In the genomic region with DNA sequence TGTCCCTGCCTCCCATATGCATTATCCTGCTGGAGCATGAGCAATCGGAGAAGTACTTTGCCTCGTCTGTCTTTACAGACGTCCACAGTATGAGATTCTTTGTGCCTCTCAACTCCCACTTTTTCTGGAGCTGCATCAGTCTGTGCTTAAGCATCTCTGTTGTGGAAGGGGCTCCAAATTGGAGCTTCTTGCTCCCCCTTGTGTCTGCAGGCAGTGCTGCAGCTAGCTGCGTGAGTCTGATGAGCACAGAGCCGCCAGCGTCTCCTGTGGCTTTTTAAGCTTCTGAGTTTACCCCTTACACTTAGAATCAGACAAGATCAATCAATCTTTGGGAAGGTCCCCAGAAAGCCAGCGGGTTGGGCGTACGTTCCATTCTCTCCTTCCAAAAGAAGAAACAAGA, we compare ENCODE assay signal across 8 mouse cellular contexts. TPM values are rescaled to one million over a fixed set of nuclear protein-coding genes. Genes with fewer than 3 reads are reported as not detected.
DNase-seq lines count a peak whose midpoint lies in the region; ATAC-seq and TF ChIP-seq lines count a peak whose summit lies in the region.

No protein-coding gene starts in this region.

- peak; percentile 86; the same call in 1 of the 2 replicates for ATAC-seq in frontal cortex, adult (ENCODE audit: low TSS enrichment)

- TF ChIP-seq POLR2A in spleen, adult 2 months (IDR thresholded peaks at IDR 0.05; ENCODE audit: low read depth, low read length) = no peak

- peak; percentile 76 to 78 for DNase-seq in cerebellum, postnatal 10 days
- DNase-seq in cerebellum, adult 11-12 months = no peak
- DNase-seq in 416B (ENCODE audit: low read depth) = peak; percentile 62
- DNase-seq in adrenal gland, postnatal 10 days = peak; percentile 78
- peak; percentile 23 to 59 for DNase-seq in layer of hippocampus, adult 8-10 months (ENCODE audit: low spot score in 2 of 2)
- peak; percentile 67 for DNase-seq in lung, postnatal 14 days
- DNase-seq in spleen, adult 2 months (ENCODE audit: low read depth in 1 of 2, low spot score in 2 of 2) = peak; percentile 11 to 52

- H3K36me3 ChIP-seq in spleen, adult 2 months (ENCODE audit: control insufficient read depth, insufficient read depth, low read length) = no peaks in the 10 kb centered on the region

- H3K27ac ChIP-seq in spleen, adult 2 months (ENCODE audit: insufficient read depth, low read length) = no peak overlapping the region

- 31% methylated on average over 9 of the region's 9 CpGs for WGBS in spleen, adult 2 months

- H3K27me3 ChIP-seq in spleen, adult 2 months (ENCODE audit: control insufficient read depth, insufficient read depth, low read length) = no peaks in the 10 kb centered on the region

- peak; percentile 56; the same call in 1 of the 2 replicates for TF ChIP-seq CTCF in spleen, adult 2 months (IDR thresholded peaks at IDR 0.05; ENCODE audit: extremely low read depth, insufficient read depth, insufficient read length, insufficient replicate concordance)

- H3K4me3 ChIP-seq in spleen, adult 2 months (ENCODE audit: extremely low read depth, insufficient read depth, insufficient read length) = no peak overlapping the region

- H3K4me1 ChIP-seq in spleen, adult 2 months (ENCODE audit: control insufficient read depth, insufficient read depth, insufficient read length) = no peaks in the 10 kb centered on the region

RNA-seq across cellular contexts. Expression of a gene that starts 10.2 kb away (rescaled TPM):
- total RNA-seq in adrenal gland, postnatal 10 days (2021) = 1 to 10 TPM; 1.3 to 2.2 TPM
- under 1 TPM in 2 of 4 experiments, not detected in 2; 0.23 to 0.65 TPM for total RNA-seq in layer of hippocampus, adult 8-10 months (2022)
- polyA plus RNA-seq in spleen, adult 2 months (2012; rRNA removed) = 0.05 TPM in 1 of 2 replicates, not detected in the other
